Mouse (Mus musculus): ENCODE measurements around the gene Esr2. TPM values are rescaled to one million over a fixed set of nuclear protein-coding genes. Genes with fewer than 3 reads are reported as not detected.
"Not testable (repeated sequence)": the region's sequence is repeated elsewhere in the genome, so short reads cannot be mapped to it uniquely, and the experiment has no call there.

Esr2 gene
- polyA plus RNA-seq, 1 experiment: 0.07 TPM

DNA sequence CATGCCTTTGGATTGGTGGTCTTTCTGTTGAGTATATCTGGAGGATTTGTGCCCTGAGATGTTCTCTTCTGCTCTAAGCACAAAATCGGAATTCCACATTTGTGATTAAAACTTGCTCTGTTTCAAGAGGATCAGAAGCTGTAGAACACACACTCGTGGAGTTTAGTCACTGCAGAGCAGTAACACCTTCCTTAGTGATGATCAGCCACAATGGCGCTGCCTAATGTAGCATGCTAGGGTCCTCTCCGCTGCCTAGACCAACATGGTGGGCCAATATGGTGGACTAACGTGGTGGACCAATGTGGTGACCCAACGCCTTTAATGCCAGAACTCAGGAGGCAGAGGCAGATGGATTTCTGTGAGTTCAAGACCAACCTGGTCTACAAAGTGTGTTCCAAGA lies 5.8 kb upstream of the Esr2 start:
- WGBS: 92% methylated on average over 6 of the region's 6 CpGs
- H3K4me1 ChIP-seq (ENCODE audit: control insufficient read depth, insufficient read depth, low read length): no peaks in the 10 kb centered on the region
- DNase-seq: no peak
- no peak for TF ChIP-seq POLR2A (IDR thresholded peaks at IDR 0.05; ENCODE audit: borderline replicate concordance, insufficient read depth, low read length)
- no peak for TF ChIP-seq CTCF (IDR thresholded peaks at IDR 0.05; ENCODE audit: borderline replicate concordance, insufficient read depth, low read depth, low read length)
- H3K27ac ChIP-seq (ENCODE audit: insufficient read depth, low read length): no peak overlapping the region
- H3K27me3 ChIP-seq (ENCODE audit: control insufficient read depth, insufficient read depth, low read length): no peaks in the 10 kb centered on the region
- H3K4me3 ChIP-seq (replicated peaks; ENCODE audit: insufficient read depth, low read depth, low read length): no peak overlapping the region

DNA sequence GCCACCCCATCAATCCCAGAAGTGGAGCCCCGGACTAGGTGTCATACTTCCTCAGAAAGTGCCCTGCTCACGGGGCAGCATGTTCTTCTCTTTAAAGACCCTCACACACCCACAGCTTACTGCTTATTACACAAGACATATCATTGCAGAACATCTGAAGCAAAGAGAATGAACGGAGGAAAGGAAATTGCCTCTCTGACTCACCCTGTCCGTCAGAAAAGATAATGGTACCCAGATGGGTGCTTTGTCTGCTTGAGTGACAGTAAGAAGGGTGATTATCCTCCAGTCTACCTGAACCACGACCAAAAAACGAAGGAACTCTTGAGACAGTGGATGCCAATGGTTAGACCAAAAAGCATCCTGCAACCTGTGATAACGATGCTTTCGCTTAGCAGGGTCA lies 4.4 kb upstream of the Esr2 start:
- Histone ChIP-seq H3K27me3 (ENCODE audit: control insufficient read depth, insufficient read depth, low read length) (no peaks in the 10 kb centered on the region), H3K4me3 (replicated peaks; ENCODE audit: insufficient read depth, low read depth, low read length) (no peak overlapping the region), H3K4me1 (ENCODE audit: control insufficient read depth, insufficient read depth, low read length) (no peaks in the 10 kb centered on the region), H3K27ac (ENCODE audit: insufficient read depth, low read length) (no peak overlapping the region)
- DNase-seq: no peak
- 71% methylated on average over 8 of the region's 8 CpGs for WGBS
- TF ChIP-seq POLR2A (IDR thresholded peaks at IDR 0.05; ENCODE audit: borderline replicate concordance, insufficient read depth, low read length) (no peak), CTCF (IDR thresholded peaks at IDR 0.05; ENCODE audit: borderline replicate concordance, insufficient read depth, low read depth, low read length) (no peak)

DNA sequence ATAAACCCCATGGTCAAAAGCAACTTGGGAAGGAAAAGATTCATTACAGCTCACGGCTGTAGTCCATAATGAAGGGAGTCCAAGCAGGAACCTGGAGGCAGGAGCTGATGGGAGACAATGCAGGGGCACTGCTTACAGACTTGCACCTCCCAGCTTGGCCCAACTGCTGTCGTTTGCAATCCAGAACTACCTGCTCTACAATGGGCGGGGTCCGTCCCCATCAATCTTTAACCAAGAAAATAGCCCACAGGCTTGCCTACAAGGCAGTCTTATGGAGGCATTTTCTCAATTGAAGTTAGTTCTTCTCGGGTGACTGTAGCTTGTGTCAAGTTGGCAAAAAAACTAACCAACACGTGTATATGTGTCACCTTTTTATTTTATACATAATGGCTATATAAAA lies 3.4 kb upstream of the Esr2 start:
- no peak for DNase-seq
- H3K4me3 ChIP-seq (replicated peaks; ENCODE audit: insufficient read depth, low read depth, low read length): no peak overlapping the region
- no peak overlapping the region for H3K27ac ChIP-seq (ENCODE audit: insufficient read depth, low read length)
- WGBS: 83% methylated on average over 6 of the region's 6 CpGs
- H3K27me3 ChIP-seq (ENCODE audit: control insufficient read depth, insufficient read depth, low read length): no peaks in the 10 kb centered on the region
- no peak for TF ChIP-seq POLR2A (IDR thresholded peaks at IDR 0.05; ENCODE audit: borderline replicate concordance, insufficient read depth, low read length)
- no peak for TF ChIP-seq CTCF (IDR thresholded peaks at IDR 0.05; ENCODE audit: borderline replicate concordance, insufficient read depth, low read depth, low read length)
- H3K4me1 ChIP-seq (ENCODE audit: control insufficient read depth, insufficient read depth, low read length): no peaks in the 10 kb centered on the region

- DNase-seq: no peak
- no peaks in the 10 kb centered on the region for H3K27me3 ChIP-seq (ENCODE audit: control insufficient read depth, insufficient read depth, low read length)
- no peak overlapping the region for H3K27ac ChIP-seq (ENCODE audit: insufficient read depth, low read length)
- TF ChIP-seq CTCF (IDR thresholded peaks at IDR 0.05; ENCODE audit: borderline replicate concordance, insufficient read depth, low read depth, low read length) (no peak), POLR2A (IDR thresholded peaks at IDR 0.05; ENCODE audit: borderline replicate concordance, insufficient read depth, low read length) (no peak)
- no peaks in the 10 kb centered on the region for H3K4me1 ChIP-seq (ENCODE audit: control insufficient read depth, insufficient read depth, low read length)
- 71% methylated on average over 4 of the region's 4 CpGs for WGBS
- no peak overlapping the region for H3K4me3 ChIP-seq (replicated peaks; ENCODE audit: insufficient read depth, low read depth, low read length)
These were observed 2.5 kb upstream of the Esr2 start for GRCm38 (mm10) chr12:76179527-76179926.

DNA sequence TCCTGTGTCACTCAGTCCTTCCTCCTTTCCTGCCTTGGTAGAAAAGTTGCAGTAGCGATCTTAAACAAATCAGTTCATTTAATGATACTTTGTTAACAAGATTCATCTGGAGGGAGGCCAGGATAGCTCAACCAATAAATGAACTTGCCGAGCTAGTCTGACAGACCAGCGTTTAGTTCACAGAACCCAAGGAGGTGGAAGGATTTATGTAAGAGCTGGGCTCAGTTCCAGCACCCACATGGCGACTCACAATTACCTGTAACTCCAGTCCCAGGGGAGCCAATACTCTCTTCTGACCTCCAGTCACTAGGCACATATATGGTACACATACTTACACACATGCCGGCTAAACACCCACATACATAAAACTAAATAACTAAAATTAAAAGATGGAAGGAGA lies 2.0 kb upstream of the Esr2 start:
- WGBS: 47% methylated on average over 5 of the region's 5 CpGs
- TF ChIP-seq POLR2A (IDR thresholded peaks at IDR 0.05; ENCODE audit: borderline replicate concordance, insufficient read depth, low read length) (no peak), CTCF (IDR thresholded peaks at IDR 0.05; ENCODE audit: borderline replicate concordance, insufficient read depth, low read depth, low read length) (no peak)
- Histone ChIP-seq H3K27me3 (ENCODE audit: control insufficient read depth, insufficient read depth, low read length) (no peaks in the 10 kb centered on the region), H3K4me3 (replicated peaks; ENCODE audit: insufficient read depth, low read depth, low read length) (no peak overlapping the region), H3K4me1 (ENCODE audit: control insufficient read depth, insufficient read depth, low read length) (no peaks in the 10 kb centered on the region), H3K27ac (ENCODE audit: insufficient read depth, low read length) (no peak overlapping the region)
- DNase-seq: no peak

DNA sequence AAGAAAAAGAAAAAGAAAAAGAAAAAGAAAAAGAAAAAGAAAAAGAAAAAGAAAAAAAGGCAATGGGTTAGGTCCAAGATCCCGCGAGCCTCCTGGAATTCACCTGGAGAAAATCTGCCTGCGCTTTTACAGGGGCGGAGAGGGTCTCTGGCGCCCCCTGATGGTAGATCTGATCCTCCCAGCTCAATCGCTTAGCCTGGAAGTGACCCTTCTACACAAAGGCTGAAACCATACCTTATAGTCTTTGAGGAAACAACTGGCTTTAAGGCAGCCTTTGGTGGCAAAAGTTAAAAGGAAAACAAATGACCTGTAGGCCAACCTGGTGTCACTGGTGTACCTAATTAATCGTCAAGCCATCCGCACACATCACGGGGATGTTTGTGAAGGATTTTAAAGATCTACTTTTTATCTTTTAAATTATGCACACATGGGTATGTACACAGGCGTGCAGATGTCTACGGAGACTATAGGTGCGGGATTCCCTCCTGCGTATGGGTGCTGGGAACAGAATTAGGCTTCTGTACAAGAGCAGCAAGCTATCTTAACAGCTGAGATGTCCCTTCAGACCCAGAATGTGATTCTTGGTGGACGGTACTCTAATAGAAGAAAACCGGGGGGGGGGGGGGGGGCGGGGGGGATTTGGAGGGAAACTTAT lies 932 bp upstream of the Esr2 start:
- no peak overlapping the region for H3K27ac ChIP-seq (ENCODE audit: insufficient read depth, low read length)
- TF ChIP-seq CTCF (IDR thresholded peaks at IDR 0.05; ENCODE audit: borderline replicate concordance, insufficient read depth, low read depth, low read length) (peak; percentile 84), POLR2A (IDR thresholded peaks at IDR 0.05; ENCODE audit: borderline replicate concordance, insufficient read depth, low read length) (no peak)
- WGBS: 37% methylated on average over 16 of the region's 16 CpGs
- peak; percentile 71 to 83 for DNase-seq
- H3K27me3 ChIP-seq (ENCODE audit: control insufficient read depth, insufficient read depth, low read length): no peaks in the 10 kb centered on the region
- H3K4me1 ChIP-seq (ENCODE audit: control insufficient read depth, insufficient read depth, low read length): no peaks in the 10 kb centered on the region
- H3K4me3 ChIP-seq (replicated peaks; ENCODE audit: insufficient read depth, low read depth, low read length): no peak overlapping the region

- Histone ChIP-seq H3K27ac (ENCODE audit: insufficient read depth, low read length) (no peak overlapping the region), H3K4me1 (ENCODE audit: control insufficient read depth, insufficient read depth, low read length) (no peaks in the 10 kb centered on the region), H3K27me3 (ENCODE audit: control insufficient read depth, insufficient read depth, low read length) (no peaks in the 10 kb centered on the region), H3K4me3 (replicated peaks; ENCODE audit: insufficient read depth, low read depth, low read length) (no peak overlapping the region)
- TF ChIP-seq POLR2A (IDR thresholded peaks at IDR 0.05; ENCODE audit: borderline replicate concordance, insufficient read depth, low read length): no peak
- no peak for TF ChIP-seq CTCF (IDR thresholded peaks at IDR 0.05; ENCODE audit: borderline replicate concordance, insufficient read depth, low read depth, low read length)
- DNase-seq: no peak
- 59% methylated on average over 5 of the region's 5 CpGs for WGBS
These were observed 11.4 kb downstream of the Esr2 start for GRCm38 (mm10) chr12:76165641-76166040.

DNA sequence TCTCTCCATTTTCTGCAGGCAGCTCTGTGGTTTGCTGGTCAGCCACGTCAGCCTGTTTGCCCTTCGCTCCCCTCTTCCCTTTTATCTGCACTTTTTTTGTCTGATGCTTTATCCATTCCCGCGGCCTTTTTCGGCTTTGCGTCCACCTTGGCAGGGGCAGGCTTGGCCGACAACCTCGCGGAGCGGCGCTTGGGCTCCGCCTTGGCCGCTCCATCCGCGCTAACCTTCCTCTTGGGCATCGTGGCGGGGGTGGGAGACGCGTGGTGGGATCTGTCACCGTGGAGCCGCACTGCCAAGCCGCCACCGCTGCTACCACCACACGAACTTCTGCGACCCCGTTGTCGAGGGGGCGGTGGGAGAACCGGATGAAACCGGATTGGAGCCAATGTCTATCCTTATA lies 24.7 kb downstream of the Esr2 start:
- peak; percentile 39 for DNase-seq
- 11% methylated on average over 30 of the region's 30 CpGs for WGBS
- not testable (repeated sequence) for H3K27ac ChIP-seq (ENCODE audit: insufficient read depth, low read length); H3K4me1 ChIP-seq (ENCODE audit: control insufficient read depth, insufficient read depth, low read length); H3K27me3 ChIP-seq (ENCODE audit: control insufficient read depth, insufficient read depth, low read length)
- peak overlapping the region; percentile 13 for H3K4me3 ChIP-seq (replicated peaks; ENCODE audit: insufficient read depth, low read depth, low read length)

Measured in cerebellum, adult 2 months (tissue).